Mouse (Mus musculus) mouse trophoblast stem cell (cell line): Measurements from ENCODE around the gene Crygn.

Source experiments
- in situ Hi-C, 2 experiments: fragments of 300-500 bp; cut with MseI, MboI; formaldehyde crosslinking; loops; 2 replicates in 1 of 2; 3 replicates in 1 of 2; pipeline ENCODE4 v1.15.1; 2025

Gene Crygn

GRCm38 (mm10) chr5:24713199-24713598 lies 44.6 kb downstream of the Crygn start:
- in situ Hi-C loops: no loop called here

DNA sequence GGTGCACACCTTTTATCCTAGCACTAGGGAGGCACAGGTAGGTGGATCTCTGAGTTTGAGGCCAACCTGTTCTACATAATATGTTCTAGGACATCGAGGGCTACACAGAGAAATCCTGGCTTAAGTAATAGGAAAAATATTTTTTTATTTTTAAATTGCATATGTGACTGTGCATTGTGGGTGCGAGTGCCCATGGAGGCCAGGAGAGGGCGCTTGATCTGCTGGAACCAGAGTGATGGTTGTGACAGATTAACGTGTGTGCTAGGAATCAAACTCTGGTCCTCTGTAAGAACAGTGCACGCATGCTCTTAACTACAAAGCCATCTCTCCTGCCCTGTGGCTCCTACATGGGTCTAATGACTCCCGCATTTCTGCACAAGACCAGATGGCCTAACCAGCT lies 46.2 kb downstream of the Crygn start:
- in situ Hi-C loops: no loop called here

DNA sequence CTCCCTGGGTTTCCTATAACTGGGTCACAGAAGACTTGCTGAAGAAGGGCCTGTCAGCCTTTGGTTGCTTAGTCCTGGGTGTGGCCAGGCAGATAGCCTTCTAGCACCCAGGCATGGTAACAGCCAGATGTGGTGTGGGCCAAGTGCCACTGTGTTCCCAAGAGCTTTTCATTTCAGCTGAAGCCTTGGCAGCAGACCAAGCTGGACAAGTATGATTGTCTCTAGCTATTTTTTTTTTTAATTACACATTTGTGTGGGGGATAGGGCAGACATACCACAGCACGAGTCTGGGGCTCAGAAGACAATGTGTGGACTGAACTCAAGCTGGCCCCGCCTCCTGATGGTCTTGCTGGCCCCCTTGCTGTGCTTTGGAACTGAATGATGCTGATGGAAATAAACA lies 47.8 kb downstream of the Crygn start:
- in situ Hi-C loops: no loop called here

DNA sequence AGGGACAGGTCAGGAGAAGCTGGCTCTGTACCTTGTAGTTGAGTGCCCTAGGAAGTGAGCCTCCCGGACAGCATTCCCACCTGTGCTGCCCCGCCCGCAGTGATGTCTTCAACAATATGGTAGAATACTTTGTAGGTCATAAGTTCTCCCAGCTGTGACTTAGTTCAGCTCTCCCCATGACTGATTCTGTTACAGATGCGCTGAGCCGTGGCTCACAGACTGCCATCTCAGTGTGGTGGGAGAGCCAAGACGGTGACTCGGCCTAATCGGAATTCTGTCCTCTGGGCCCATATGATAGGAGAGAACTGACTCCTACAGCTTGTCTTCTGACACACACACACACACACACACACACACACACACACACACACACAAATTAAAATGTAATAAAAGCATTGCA lies 53.2 kb downstream of the Crygn start:
- in situ Hi-C loops: no loop called here

DNA sequence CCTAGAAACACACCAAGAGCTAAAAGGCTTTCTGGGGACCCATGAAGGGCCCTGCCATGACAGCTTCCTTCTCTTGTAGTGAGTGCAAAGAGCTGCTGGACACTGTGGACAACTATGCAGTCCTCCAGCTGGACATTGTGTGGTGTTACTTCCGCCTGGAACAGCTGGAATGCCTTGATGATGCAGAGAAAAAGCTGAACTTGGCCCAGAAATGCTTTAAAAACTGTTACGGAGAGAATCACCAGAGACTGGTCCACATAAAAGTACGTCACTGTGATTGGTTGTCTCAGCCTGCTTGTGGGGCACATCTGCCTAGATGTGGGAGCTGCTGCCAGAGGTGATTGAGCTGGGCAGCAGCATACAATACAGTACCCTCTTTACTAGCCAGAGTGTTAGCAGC lies 56.5 kb downstream of the Crygn start:
- in situ Hi-C loops: no loop called here
